Mouse (Mus musculus) limb, embryonic 14.5 days (tissue): ENCODE results near the gene Gm17657. TPM values are rescaled to one million over a fixed set of nuclear protein-coding genes. Genes with fewer than 3 reads are reported as not detected.
A peak's percentile ranks its signal among the peaks of the same experiment; 100 is the strongest.

Experiments
- ATAC-seq: fragments of 200-750 bp; cut with Nextera tagmentation; 2 replicates; pipeline ENCODE4 v1.8.0; 2017; ENCODE audit warnings: low read depth, moderate number of reproducible peaks, moderate TSS enrichment; ENCODE audit not compliant: low FRiP score
- DNase-seq: peaks from one replicate; pipeline ENCODE4 v3.0.0-alpha.2; 2015; ENCODE audit warnings: low spot score
- H3K27ac ChIP-seq: fragments of 300-500 bp; sonication (generic); replicated peaks from 2 replicates; pipeline ENCODE4 v1.5.1; 2014; ENCODE audit warnings: low read depth, mild to moderate bottlenecking, low read length, moderate library complexity, mixed read lengths
- H3K27me3 ChIP-seq: fragments of 300-500 bp; sonication (generic); 2 replicates; pipeline ENCODE4 v1.6.1; 2014; ENCODE audit warnings: low read length, mixed read lengths; ENCODE audit not compliant: control insufficient read depth, insufficient read depth
- H3K36me3 ChIP-seq: fragments of 300-500 bp; sonication (generic); 2 replicates; pipeline ENCODE4 v1.6.1; 2014; ENCODE audit warnings: mild to moderate bottlenecking, low read length, moderate library complexity, mixed read lengths; ENCODE audit not compliant: control insufficient read depth, insufficient read depth
- H3K4me1 ChIP-seq: fragments of 300-500 bp; sonication (generic); 2 replicates; pipeline ENCODE4 v1.6.1; 2014; ENCODE audit warnings: antibody characterized with exemption, low read length, mixed read lengths; ENCODE audit not compliant: control insufficient read depth, insufficient read depth
- H3K4me2 ChIP-seq: fragments of 300-500 bp; sonication (generic); replicated peaks from 2 replicates; pipeline ENCODE4 v1.6.1; 2014; ENCODE audit warnings: low read depth, mild to moderate bottlenecking, low read length, moderate library complexity; ENCODE audit not compliant: severe bottlenecking
- H3K4me3 ChIP-seq: fragments of 300-500 bp; sonication (generic); replicated peaks from 2 replicates; pipeline ENCODE4 v1.5.1; 2014; ENCODE audit warnings: low read length
- H3K9ac ChIP-seq: fragments of 300-500 bp; sonication (generic); 2 replicates; pipeline ENCODE4 v1.6.1; 2014; ENCODE audit warnings: mild to moderate bottlenecking, low read depth, low read length, moderate library complexity; ENCODE audit not compliant: severe bottlenecking
- H3K9me3 ChIP-seq: fragments of 300-500 bp; sonication (generic); 2 replicates; pipeline ENCODE4 v1.6.1; 2016; ENCODE audit warnings: low read length; ENCODE audit not compliant: control insufficient read depth
- POLR2A ChIP-seq: fragments of 200-500 bp; IDR thresholded peaks from 2 replicates; pipeline ENCODE4 v1.8.0; 2012; ENCODE audit warnings: inconsistent platforms, mild to moderate bottlenecking, moderate library complexity, borderline replicate concordance; ENCODE audit not compliant: insufficient read depth, insufficient read length; ENCODE audit errors: extremely low read depth
- whole genome bisulfite sequencing: fragments of 180-500 bp; shearing (Covaris S2); extraction: QIAGEN DNeasy Blood & Tissue Kit; methylation state at CpG from one replicate; pipeline ENCODE4 v1.1.7; 2014; 5-methylcytosine and 5-hydroxymethylcytosine counted together
- polyA plus RNA-seq, 2 experiments: library from polyadenylated mRNA; depleted of rRNA in 1 of 2; stranded (reverse) in 1 of 2; unstranded in 1 of 2; fragments of >200 nt; fragmentation: Nextera tagmentation in 1 of 2; extraction: Ambion mirVana in 1 of 2; gene quantifications; 2 replicates each; pipeline versions ENCODE4 v1.2.1 to v1.2.3; 2012 to 2014

Gm17657 gene
- polyA plus RNA-seq, 2 experiments = 0.04 TPM; not detected in 1

GRCm38 (mm10) chr17:29494062-29494731, 55.2 kb downstream of the Gm17657 start:
- ATAC-seq (no peak), DNase-seq (no peak)
- Histone ChIP-seq H3K36me3 (peaks cover 18% of the 10 kb centered on the region), H3K9me3 (no peaks in the 10 kb centered on the region), H3K4me1 (peaks cover 7% of the 10 kb centered on the region), H3K27me3 (no peaks in the 10 kb centered on the region), H3K4me2 (no peak overlapping the region), H3K4me3 (no peak overlapping the region), H3K27ac (no peak overlapping the region), H3K9ac (no peak overlapping the region)
- WGBS = 78% methylated on average over 10 of the region's 10 CpGs
- no peak for TF ChIP-seq POLR2A

- Histone ChIP-seq H3K27me3 (no peaks in the 10 kb centered on the region), H3K4me1 (peaks cover 11% of the 10 kb centered on the region), H3K4me2 (peak overlapping the region; percentile 90), H3K36me3 (peaks cover 18% of the 10 kb centered on the region), H3K4me3 (no peak overlapping the region), H3K9me3 (no peaks in the 10 kb centered on the region), H3K9ac (no peak overlapping the region), H3K27ac (peak overlapping the region; percentile 48; the same call in 1 of the 2 replicates)
- no peak for ATAC-seq
- WGBS = 82% methylated on average over 11 of the region's 11 CpGs
- TF ChIP-seq POLR2A = no peak
- no peak for DNase-seq
Measured at GRCm38 (mm10) chr17:29493461-29493980, 55.9 kb downstream of the Gm17657 start.

GRCm38 (mm10) chr17:29492269-29493191, 56.9 kb downstream of the Gm17657 start:
- H3K9me3 ChIP-seq = no peaks in the 10 kb centered on the region
- 2% methylated on average over 22 of the region's 22 CpGs for WGBS
- H3K36me3 ChIP-seq = peaks cover 18% of the 10 kb centered on the region
- no peak for ATAC-seq
- peak overlapping the region; percentile 95 for H3K4me3 ChIP-seq
- peaks cover 11% of the 10 kb centered on the region for H3K4me1 ChIP-seq
- H3K4me2 ChIP-seq = peak overlapping the region; percentile 90
- peak overlapping the region; percentile 85 for H3K9ac ChIP-seq
- no peaks in the 10 kb centered on the region for H3K27me3 ChIP-seq
- no peak for TF ChIP-seq POLR2A
- DNase-seq = peak; percentile 66
- H3K27ac ChIP-seq = peak overlapping the region; percentile 48; the same call in 1 of the 2 replicates

GRCm38 (mm10) chr17:29491591-29492268, 57.7 kb downstream of the Gm17657 start:
- H3K9me3 ChIP-seq = no peaks in the 10 kb centered on the region
- peak overlapping the region; percentile 85 for H3K9ac ChIP-seq
- ATAC-seq = no peak
- peak overlapping the region; percentile 39; the same call in 1 of the 2 replicates for H3K27ac ChIP-seq
- H3K36me3 ChIP-seq = peaks cover 18% of the 10 kb centered on the region
- no peaks in the 10 kb centered on the region for H3K27me3 ChIP-seq
- under 1% methylated on average over 48 of the region's 48 CpGs for WGBS
- H3K4me1 ChIP-seq = peaks cover 11% of the 10 kb centered on the region
- peak; percentile 35 for DNase-seq
- no peak for TF ChIP-seq POLR2A
- peak overlapping the region; percentile 95 for H3K4me3 ChIP-seq
- H3K4me2 ChIP-seq = peak overlapping the region; percentile 90
